Mouse (Mus musculus) small intestine, adult 2 months (tissue): ENCODE measurements around the gene Stat1.

ENCODE experiments used
- CTCF ChIP-seq: fragments of 200-500 bp; IDR thresholded peaks from 2 replicates; pipeline ENCODE4 v1.5.1; 2012; ENCODE audit warnings: low read depth, mild to moderate bottlenecking, control low read depth, inconsistent platforms, low read length, moderate library complexity, mixed read lengths; ENCODE audit not compliant: insufficient replicate concordance, insufficient read length; ENCODE audit errors: extremely low read depth
- POLR2A ChIP-seq: fragments of 200-500 bp; IDR thresholded peaks from 2 replicates; pipeline ENCODE4 v1.6.1; 2012; ENCODE audit warnings: low read depth, mild to moderate bottlenecking, control low read depth, inconsistent platforms, low read length, moderate library complexity

GRCm38 (mm10) chr1:52147431-52147830 is 28.2 kb downstream of the Stat1 start:
- TF ChIP-seq CTCF = no peak
- no peak for TF ChIP-seq POLR2A
